Mouse (Mus musculus): ENCODE measurements at regions not wholly inside any gene's neighbourhood (a gene's known extent, or its start where the extent isn't known, plus 50 kb on each side); places are given as distances from the start of the nearest gene placed in this dataset.
A peak's percentile ranks its signal among the peaks of the same experiment; 100 is the strongest.

- Histone ChIP-seq H3K9ac (ENCODE audit: low read length) (no peak overlapping the region), H3K36me3 (ENCODE audit: control insufficient read depth, insufficient read depth, low read length) (no peaks in the 10 kb centered on the region), H3K4me1 (ENCODE audit: control insufficient read depth, insufficient read depth, low read length) (no peaks in the 10 kb centered on the region), H3K27me3 (ENCODE audit: control insufficient read depth, insufficient read depth, low read length) (no peaks in the 10 kb centered on the region), H3K9me3 (ENCODE audit: control insufficient read depth, low read length) (no peaks in the 10 kb centered on the region), H3K4me3 (ENCODE audit: low read depth, low read length) (no peak overlapping the region), H3K4me2 (ENCODE audit: low read depth) (no peak overlapping the region), H3K27ac (ENCODE audit: low read depth, low read length) (no peak overlapping the region)
- ATAC-seq (ENCODE audit: insufficient read depth, low FRiP score, low TSS enrichment) (no peak), DNase-seq (ENCODE audit: low spot score) (no peak)
- WGBS: 75% methylated on average over 5 of the region's 5 CpGs
Observed at GRCm38 (mm10) chr10:111409497-111409896, 63.5 kb upstream of the Nap1l1 start.

- no peak for DNase-seq (ENCODE audit: low spot score)
- no peak overlapping the region for H3K4me3 ChIP-seq (ENCODE audit: low read depth, low read length)
- H3K27ac ChIP-seq (ENCODE audit: low read depth, low read length): no peak overlapping the region
- H3K4me1 ChIP-seq (ENCODE audit: control insufficient read depth, insufficient read depth, low read length): no peaks in the 10 kb centered on the region
- H3K9me3 ChIP-seq (ENCODE audit: control insufficient read depth, low read length): no peaks in the 10 kb centered on the region
- ATAC-seq (ENCODE audit: insufficient read depth, low FRiP score, low TSS enrichment): no peak
- H3K4me2 ChIP-seq (ENCODE audit: low read depth): no peak overlapping the region
- 84% methylated on average over 3 of the region's 3 CpGs for WGBS
- H3K27me3 ChIP-seq (ENCODE audit: control insufficient read depth, insufficient read depth, low read length): no peaks in the 10 kb centered on the region
- no peak overlapping the region for H3K9ac ChIP-seq (ENCODE audit: low read length)
- H3K36me3 ChIP-seq (ENCODE audit: control insufficient read depth, insufficient read depth, low read length): no peaks in the 10 kb centered on the region
Observed at GRCm38 (mm10) chr10:111410121-111410520, 62.9 kb upstream of the Nap1l1 start.

- WGBS: 91% methylated on average over 9 of the region's 9 CpGs
- no peak for ATAC-seq (ENCODE audit: insufficient read depth, low FRiP score, low TSS enrichment)
- H3K4me3 ChIP-seq (ENCODE audit: low read depth, low read length): no peak overlapping the region
- no peaks in the 10 kb centered on the region for H3K27me3 ChIP-seq (ENCODE audit: control insufficient read depth, insufficient read depth, low read length)
- DNase-seq (ENCODE audit: low spot score): no peak
- no peaks in the 10 kb centered on the region for H3K9me3 ChIP-seq (ENCODE audit: control insufficient read depth, low read length)
- no peaks in the 10 kb centered on the region for H3K36me3 ChIP-seq (ENCODE audit: control insufficient read depth, insufficient read depth, low read length)
- H3K27ac ChIP-seq (ENCODE audit: low read depth, low read length): no peak overlapping the region
- H3K9ac ChIP-seq (ENCODE audit: low read length): no peak overlapping the region
- no peak overlapping the region for H3K4me2 ChIP-seq (ENCODE audit: low read depth)
- H3K4me1 ChIP-seq (ENCODE audit: control insufficient read depth, insufficient read depth, low read length): no peaks in the 10 kb centered on the region
Observed at GRCm38 (mm10) chr10:111411533-111411932, 61.5 kb upstream of the Nap1l1 start.

- ATAC-seq (ENCODE audit: insufficient read depth, low FRiP score, low TSS enrichment) (no peak), DNase-seq (ENCODE audit: low spot score) (no peak)
- no peak overlapping the region for H3K4me2 ChIP-seq (ENCODE audit: low read depth)
- H3K9me3 ChIP-seq (ENCODE audit: control insufficient read depth, low read length): no peaks in the 10 kb centered on the region
- no peak overlapping the region for H3K27ac ChIP-seq (ENCODE audit: low read depth, low read length)
- 71% methylated on average over 6 of the region's 6 CpGs for WGBS
- no peak overlapping the region for H3K4me3 ChIP-seq (ENCODE audit: low read depth, low read length)
- no peak overlapping the region for H3K9ac ChIP-seq (ENCODE audit: low read length)
- H3K36me3 ChIP-seq (ENCODE audit: control insufficient read depth, insufficient read depth, low read length): no peaks in the 10 kb centered on the region
- H3K27me3 ChIP-seq (ENCODE audit: control insufficient read depth, insufficient read depth, low read length): no peaks in the 10 kb centered on the region
- H3K4me1 ChIP-seq (ENCODE audit: control insufficient read depth, insufficient read depth, low read length): no peaks in the 10 kb centered on the region
Observed at GRCm38 (mm10) chr10:111416611-111417130, 56.4 kb upstream of the Nap1l1 start.

- peak overlapping the region; percentile 29 for H3K9ac ChIP-seq (ENCODE audit: low read length)
- peak overlapping the region; percentile 27 for H3K4me2 ChIP-seq (ENCODE audit: low read depth)
- ATAC-seq (ENCODE audit: insufficient read depth, low FRiP score, low TSS enrichment): no peak
- DNase-seq (ENCODE audit: low spot score): no peak
- WGBS: 40% methylated on average over 23 of the region's 23 CpGs
- no peak overlapping the region for H3K4me3 ChIP-seq (ENCODE audit: low read depth, low read length)
- H3K36me3 ChIP-seq (ENCODE audit: control insufficient read depth, insufficient read depth, low read length): no peaks in the 10 kb centered on the region
- H3K4me1 ChIP-seq (ENCODE audit: control insufficient read depth, insufficient read depth, low read length): peaks cover 7% of the 10 kb centered on the region
- no peaks in the 10 kb centered on the region for H3K27me3 ChIP-seq (ENCODE audit: control insufficient read depth, insufficient read depth, low read length)
- H3K27ac ChIP-seq (ENCODE audit: low read depth, low read length): no peak overlapping the region
- no peaks in the 10 kb centered on the region for H3K9me3 ChIP-seq (ENCODE audit: control insufficient read depth, low read length)
Observed at GRCm38 (mm10) chr10:111419375-111420194, 53.4 kb upstream of the Nap1l1 start.

GRCm38 (mm10) chr10:111420195-111420838, 52.7 kb upstream of the Nap1l1 start:
- DNase-seq (ENCODE audit: low spot score) (no peak), ATAC-seq (ENCODE audit: insufficient read depth, low FRiP score, low TSS enrichment) (no peak)
- Histone ChIP-seq H3K4me1 (ENCODE audit: control insufficient read depth, insufficient read depth, low read length) (peaks cover 7% of the 10 kb centered on the region), H3K27ac (ENCODE audit: low read depth, low read length) (no peak overlapping the region), H3K9ac (ENCODE audit: low read length) (peak overlapping the region; percentile 29), H3K4me3 (ENCODE audit: low read depth, low read length) (no peak overlapping the region), H3K4me2 (ENCODE audit: low read depth) (peak overlapping the region; percentile 27), H3K27me3 (ENCODE audit: control insufficient read depth, insufficient read depth, low read length) (no peaks in the 10 kb centered on the region), H3K9me3 (ENCODE audit: control insufficient read depth, low read length) (no peaks in the 10 kb centered on the region), H3K36me3 (ENCODE audit: control insufficient read depth, insufficient read depth, low read length) (no peaks in the 10 kb centered on the region)
- WGBS: 27% methylated on average over 7 of the region's 7 CpGs

- Histone ChIP-seq H3K9me3 (ENCODE audit: control insufficient read depth, low read length) (no peaks in the 10 kb centered on the region), H3K9ac (ENCODE audit: low read length) (no peak overlapping the region), H3K27me3 (ENCODE audit: control insufficient read depth, insufficient read depth, low read length) (no peaks in the 10 kb centered on the region), H3K27ac (ENCODE audit: low read depth, low read length) (no peak overlapping the region), H3K4me2 (ENCODE audit: low read depth) (peak overlapping the region; percentile 22; the same call in 1 of the 2 replicates), H3K4me1 (ENCODE audit: control insufficient read depth, insufficient read depth, low read length) (peaks cover 7% of the 10 kb centered on the region), H3K36me3 (ENCODE audit: control insufficient read depth, insufficient read depth, low read length) (no peaks in the 10 kb centered on the region), H3K4me3 (ENCODE audit: low read depth, low read length) (no peak overlapping the region)
- DNase-seq (ENCODE audit: low spot score) (peak; percentile 34), ATAC-seq (ENCODE audit: insufficient read depth, low FRiP score, low TSS enrichment) (peak; percentile 60; the same call in 1 of the 2 replicates)
- 6% methylated on average over 6 of the region's 6 CpGs for WGBS
Observed at GRCm38 (mm10) chr10:111422057-111422456, 51.0 kb upstream of the Nap1l1 start.

- peaks cover 7% of the 10 kb centered on the region for H3K4me1 ChIP-seq (ENCODE audit: control insufficient read depth, insufficient read depth, low read length)
- WGBS: 53% methylated on average over 11 of the region's 11 CpGs
- no peaks in the 10 kb centered on the region for H3K27me3 ChIP-seq (ENCODE audit: control insufficient read depth, insufficient read depth, low read length)
- no peaks in the 10 kb centered on the region for H3K9me3 ChIP-seq (ENCODE audit: control insufficient read depth, low read length)
- DNase-seq (ENCODE audit: low spot score) (no peak), ATAC-seq (ENCODE audit: insufficient read depth, low FRiP score, low TSS enrichment) (no peak)
- no peaks in the 10 kb centered on the region for H3K36me3 ChIP-seq (ENCODE audit: control insufficient read depth, insufficient read depth, low read length)
- H3K4me3 ChIP-seq (ENCODE audit: low read depth, low read length): no peak overlapping the region
- H3K27ac ChIP-seq (ENCODE audit: low read depth, low read length): no peak overlapping the region
- no peak overlapping the region for H3K9ac ChIP-seq (ENCODE audit: low read length)
- H3K4me2 ChIP-seq (ENCODE audit: low read depth): peak overlapping the region; percentile 12; the same call in 1 of the 2 replicates
Observed at GRCm38 (mm10) chr10:111422649-111423048, 50.4 kb upstream of the Nap1l1 start.
